Mouse (Mus musculus) G1E (cell line): ENCODE data around the gene Vmn1r234.

ENCODE experiments used
- CTCF ChIP-seq: IDR thresholded peaks from 2 replicates; pipeline ENCODE4 v1.5.1; 2012; ENCODE audit warnings: low read depth, low read length, inconsistent platforms, mixed read lengths
- GATA1 ChIP-seq: IDR thresholded peaks from 2 replicates; pipeline ENCODE4 v1.6.1; 2012; ENCODE audit warnings: borderline replicate concordance, low read length, inconsistent platforms, mixed read lengths
- POLR2AphosphoS5 ChIP-seq: IDR thresholded peaks from 2 replicates; pipeline ENCODE4 v1.6.1; 2012; ENCODE audit warnings: low read depth, low read length, inconsistent platforms; ENCODE audit not compliant: insufficient replicate concordance
- TAL1 ChIP-seq: conservative IDR thresholded peaks from 2 replicates; pipeline ENCODE4 v1.6.1; 2012; ENCODE audit warnings: low read depth, low read length, inconsistent platforms, mixed read lengths

DNA sequence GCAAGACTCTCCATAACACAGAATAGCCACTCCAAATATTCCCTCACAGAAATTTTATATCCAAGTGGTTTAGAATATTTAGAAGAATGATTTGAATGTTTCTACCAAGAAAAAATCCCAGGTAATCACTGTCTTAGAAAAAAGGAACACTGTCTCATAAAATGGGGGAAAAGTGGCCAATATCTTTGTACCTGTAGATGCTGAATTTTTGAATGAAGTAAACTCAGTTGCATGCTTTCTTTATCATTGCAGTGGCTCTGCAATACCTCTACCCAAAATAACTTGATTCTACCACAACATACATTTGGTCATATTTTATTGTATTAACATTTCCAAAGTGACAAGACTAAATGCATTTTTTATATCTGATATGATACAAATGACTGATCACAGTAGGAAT is 30.2 kb downstream of the Vmn1r234 start, which contains the start of gene Vmn1r235:
- TF ChIP-seq CTCF = no peak
- TF ChIP-seq TAL1 = no peak
- TF ChIP-seq GATA1 = no peak
- TF ChIP-seq POLR2AphosphoS5 = no peak
